Mouse (Mus musculus): ENCODE data around the gene Sox5.

The Sox5 gene

GRCm38 (mm10) chr6:143830131-143830530, 951.6 kb downstream of the Sox5 start:
- no peak for DNase-seq

GRCm38 (mm10) chr6:143826786-143827185, 955.0 kb downstream of the Sox5 start:
- DNase-seq, result no peak

- DNase-seq, result no peak
Observed at GRCm38 (mm10) chr6:143825966-143826365, 955.8 kb downstream of the Sox5 start.

- DNase-seq, result no peak
Observed at GRCm38 (mm10) chr6:143825086-143825485, 956.7 kb downstream of the Sox5 start.

GRCm38 (mm10) chr6:143788446-143788845, 993.3 kb downstream of the Sox5 start:
- DNase-seq, result no peak

GRCm38 (mm10) chr6:143787360-143787759, 994.4 kb downstream of the Sox5 start:
- no peak for DNase-seq

- no peak for DNase-seq
Observed at GRCm38 (mm10) chr6:143785685-143786084, 996.1 kb downstream of the Sox5 start.
